Mouse (Mus musculus) adrenal gland, postnatal 4 days (tissue): Measurements from ENCODE around the gene Hoxd3. TPM values are rescaled to one million over a fixed set of nuclear protein-coding genes. Genes with fewer than 3 reads are reported as not detected.
A peak's percentile ranks its signal among the peaks of the same experiment; 100 is the strongest.

Experiments used
- DNase-seq, 2 experiments: peaks; one replicate each; pipeline ENCODE4 v3.0.0; 2021 to 2022; ENCODE audit warnings: low spot score in 2 of 2, mixed read lengths in 2 of 2
- total RNA-seq, 2 experiments: library from RNA; stranded (reverse); gene quantifications; 2 replicates each; pipeline ENCODE4 v1.2.3; 2021

The Hoxd3 gene
- total RNA-seq, 2 experiments from 2014 or later = 0.82 to 2.5 TPM

DNA sequence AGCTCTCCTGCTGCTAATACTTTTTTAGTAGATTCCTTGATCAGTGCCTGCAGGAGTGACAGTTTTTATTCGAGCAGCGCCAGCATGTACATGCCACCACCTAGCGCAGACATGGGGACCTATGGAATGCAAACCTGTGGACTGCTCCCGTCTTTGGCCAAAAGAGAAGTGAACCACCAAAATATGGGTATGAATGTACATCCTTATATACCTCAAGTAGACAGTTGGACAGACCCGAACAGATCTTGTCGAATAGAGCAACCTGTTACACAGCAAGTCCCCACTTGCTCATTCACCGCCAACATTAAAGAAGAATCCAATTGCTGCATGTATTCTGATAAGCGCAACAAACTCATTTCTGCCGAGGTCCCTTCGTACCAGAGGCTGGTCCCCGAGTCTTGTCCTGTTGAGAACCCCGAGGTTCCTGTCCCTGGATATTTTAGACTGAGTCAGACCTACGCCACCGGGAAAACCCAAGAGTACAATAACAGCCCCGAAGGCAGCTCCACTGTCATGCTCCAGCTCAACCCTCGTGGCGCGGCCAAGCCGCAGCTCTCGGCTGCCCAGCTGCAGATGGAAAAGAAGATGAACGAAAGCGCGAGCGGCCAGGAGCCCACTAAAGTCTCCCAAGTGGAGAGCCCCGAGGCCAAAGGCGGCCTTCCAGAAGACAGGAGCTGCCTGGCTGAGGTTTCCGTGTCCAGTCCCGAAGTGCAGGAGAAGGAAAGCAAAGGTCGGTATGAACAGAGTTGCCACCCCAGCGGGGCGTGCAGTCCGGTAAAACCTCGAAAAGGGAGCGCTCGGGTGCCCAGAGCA, 19.5 kb upstream of the Hoxd3 start:
- no peak for DNase-seq

DNA sequence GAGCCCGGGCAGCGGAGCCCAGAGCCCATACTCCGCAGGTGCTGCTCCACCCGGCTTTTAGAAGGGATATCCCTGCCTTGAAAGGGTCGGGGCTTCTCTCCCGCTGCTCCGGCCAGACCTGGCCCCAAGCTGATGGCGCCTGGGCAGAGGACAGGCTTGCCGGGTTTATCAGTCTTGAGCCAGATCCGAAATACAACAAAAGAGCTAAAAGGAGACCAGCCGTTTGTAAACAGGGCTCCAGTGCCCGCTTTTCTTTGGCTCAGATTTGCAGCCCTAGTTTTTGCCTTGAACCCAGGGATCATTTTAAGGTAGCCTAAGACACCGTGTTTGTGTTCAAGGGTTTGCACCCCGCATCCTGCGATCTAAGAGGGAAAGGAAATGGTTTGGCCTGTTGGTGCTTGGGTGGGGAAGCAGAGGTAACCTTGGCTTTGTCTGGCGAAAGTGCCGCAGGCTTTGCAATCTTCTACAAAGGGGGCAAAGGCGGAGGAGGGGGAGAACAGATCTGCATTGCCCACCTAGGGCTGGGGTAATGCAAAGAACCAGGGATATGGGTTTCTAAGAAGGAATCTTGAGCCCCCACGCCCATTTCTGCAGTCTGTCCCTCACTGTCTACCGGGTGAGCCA, 18.8 kb upstream of the Hoxd3 start:
- no peak for DNase-seq

DNA sequence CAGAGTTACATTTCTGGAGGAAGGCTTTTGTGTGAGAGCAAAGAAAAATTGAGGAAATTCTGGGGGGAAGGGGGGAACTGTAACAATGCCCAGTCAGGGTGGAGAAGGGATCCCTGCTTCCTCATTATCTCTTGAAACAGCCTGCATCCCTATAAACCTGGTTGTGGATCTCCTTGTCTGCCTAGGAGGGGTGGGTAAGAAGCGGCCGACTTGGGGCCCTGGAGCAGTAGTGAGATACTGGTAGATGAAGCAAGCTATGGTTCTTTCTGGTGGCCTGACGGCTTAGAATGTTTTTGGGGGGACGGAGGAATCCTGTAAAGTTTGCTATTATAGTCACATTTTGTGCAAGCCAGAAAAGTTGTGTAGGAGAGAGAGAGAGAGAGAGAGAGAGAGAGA, 18.3 kb upstream of the Hoxd3 start:
- DNase-seq = no peak

DNA sequence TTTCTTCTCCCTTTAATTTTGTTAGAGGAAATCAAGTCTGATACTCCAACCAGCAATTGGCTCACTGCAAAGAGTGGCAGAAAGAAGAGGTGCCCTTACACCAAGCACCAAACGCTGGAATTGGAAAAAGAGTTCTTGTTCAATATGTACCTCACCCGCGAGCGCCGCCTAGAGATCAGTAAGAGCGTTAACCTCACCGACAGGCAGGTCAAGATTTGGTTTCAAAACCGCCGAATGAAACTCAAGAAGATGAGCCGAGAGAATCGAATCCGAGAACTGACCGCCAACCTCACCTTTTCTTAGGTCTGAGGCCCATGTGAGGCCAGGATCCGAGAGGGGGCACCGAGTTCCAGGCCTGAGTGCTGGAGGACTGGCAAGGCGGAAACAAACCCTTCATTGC, 17.7 kb upstream of the Hoxd3 start:
- DNase-seq = no peak

DNA sequence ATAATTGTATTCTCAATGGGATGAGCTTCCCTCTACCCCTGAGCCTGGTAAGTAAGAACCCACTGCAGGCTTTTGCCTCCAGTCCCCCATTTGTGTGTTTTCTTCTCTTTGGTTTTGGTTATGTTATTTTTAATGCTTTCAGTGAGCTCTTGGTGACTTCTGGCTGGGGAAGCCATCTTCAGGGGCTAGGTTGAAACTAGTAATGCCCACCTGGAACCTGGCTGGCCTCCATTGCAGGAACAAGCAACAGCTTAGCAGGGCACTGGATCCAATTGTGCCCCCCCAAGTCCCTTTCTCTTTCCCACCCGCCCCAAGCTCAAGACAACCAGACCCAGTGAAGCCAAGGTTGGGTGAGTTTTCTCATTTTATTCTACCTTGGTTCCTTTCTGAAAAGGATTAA, 16.3 kb upstream of the Hoxd3 start:
- DNase-seq = no peak

DNA sequence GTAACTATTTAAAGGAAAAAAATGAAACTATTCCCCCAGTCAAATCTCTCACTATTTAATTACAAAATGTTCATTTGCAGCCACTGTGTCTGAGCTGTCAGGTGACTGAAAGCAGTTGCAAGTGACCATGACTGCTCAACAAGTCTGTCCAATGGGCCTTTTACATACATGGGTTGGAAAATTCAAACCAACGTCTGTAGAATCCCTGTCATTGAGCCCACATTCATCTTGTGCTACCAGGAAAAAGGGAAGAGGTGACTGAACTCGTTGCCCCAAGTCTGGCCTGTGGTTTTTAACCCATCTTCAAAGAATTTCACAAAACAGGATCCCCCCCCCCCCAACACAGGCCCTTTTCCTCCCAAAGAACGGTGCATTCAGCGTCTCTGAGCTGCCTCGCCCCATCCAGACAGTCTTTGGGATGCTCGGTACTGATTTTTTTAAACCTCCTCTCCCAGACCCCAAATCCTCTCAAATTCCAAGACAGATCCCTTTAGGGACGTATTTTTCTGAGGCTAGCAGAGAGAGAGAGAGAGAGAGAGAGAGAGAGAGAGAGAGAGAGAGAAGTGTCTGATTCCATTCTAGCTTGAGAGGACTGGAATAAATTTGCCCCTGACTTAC, 15.8 kb upstream of the Hoxd3 start:
- no peak for DNase-seq

DNA sequence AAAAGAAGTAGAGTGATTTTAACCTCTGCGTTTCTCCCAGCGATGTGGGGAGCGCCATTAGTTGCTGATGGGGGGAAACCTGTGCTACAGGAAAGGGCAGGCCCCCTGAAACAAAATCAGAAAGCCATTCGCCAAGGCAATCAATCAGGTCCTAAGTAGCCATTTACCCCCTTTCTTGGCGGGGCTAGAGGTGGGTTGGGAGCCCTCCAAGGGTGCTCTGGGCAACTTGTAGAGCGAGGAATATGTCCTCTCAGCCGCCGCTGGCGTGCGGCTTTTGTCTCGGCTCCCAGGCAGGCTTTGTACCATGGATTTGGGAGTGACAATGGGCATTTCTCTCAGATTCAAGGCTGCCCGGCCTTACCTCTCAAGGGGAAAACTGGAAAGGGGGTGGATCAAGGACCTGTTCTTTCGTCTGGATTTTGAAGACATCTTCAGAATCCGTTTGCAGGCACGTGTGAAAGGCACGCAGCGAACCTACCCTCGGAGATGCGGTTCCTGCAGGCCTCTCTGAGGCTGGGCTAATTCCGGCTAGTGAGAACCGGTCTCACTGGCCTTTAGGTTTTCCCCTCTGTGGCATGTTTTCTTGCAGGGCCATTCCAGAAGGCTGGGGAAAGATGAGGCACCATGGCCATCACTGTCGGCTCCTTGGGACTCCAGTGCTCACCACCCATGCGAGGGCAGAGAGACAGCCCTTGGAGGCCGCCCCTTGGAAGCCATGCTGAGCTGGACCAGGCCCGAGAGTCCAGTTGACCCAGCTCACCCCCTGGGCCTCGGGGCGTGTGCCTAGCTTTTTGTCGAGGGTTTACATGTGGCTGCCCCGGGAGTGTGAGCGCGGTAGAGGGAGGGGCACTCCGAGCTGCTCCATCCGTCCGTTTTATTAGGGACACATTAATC, 15.0 kb upstream of the Hoxd3 start:
- no peak for DNase-seq

DNA sequence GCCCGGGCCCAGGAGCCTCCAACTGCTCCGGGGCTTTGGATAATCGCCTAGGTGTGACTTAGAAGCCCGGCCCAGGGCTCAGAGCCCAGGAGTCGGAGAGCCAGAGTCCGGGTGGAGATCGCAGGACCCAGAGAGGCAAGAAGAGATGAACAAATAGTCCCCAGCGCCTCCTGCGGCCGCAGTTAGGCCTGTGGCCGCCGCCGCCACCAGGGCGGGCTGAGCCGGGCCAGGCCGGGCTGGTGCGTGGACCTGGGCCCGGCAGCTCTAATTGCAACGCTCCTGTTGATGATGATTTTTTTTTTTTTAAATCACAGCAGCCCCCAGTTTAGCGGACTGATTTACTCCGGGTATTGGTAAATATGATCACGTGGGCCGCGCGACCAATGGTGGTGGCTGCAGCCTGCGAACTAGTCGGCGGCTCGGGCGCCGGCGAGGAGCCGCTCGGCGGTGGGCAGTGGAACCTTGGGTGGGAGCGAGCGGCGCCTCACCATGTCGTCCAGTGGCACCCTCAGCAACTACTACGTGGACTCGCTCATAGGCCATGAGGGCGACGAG, 14.1 kb upstream of the Hoxd3 start, which contains the start of gene Hoxd9:
TSS of gene Hoxd9 (plus strand) at position 161 of the 555 bp plus-strand sequence.
- DNase-seq = no peak

DNA sequence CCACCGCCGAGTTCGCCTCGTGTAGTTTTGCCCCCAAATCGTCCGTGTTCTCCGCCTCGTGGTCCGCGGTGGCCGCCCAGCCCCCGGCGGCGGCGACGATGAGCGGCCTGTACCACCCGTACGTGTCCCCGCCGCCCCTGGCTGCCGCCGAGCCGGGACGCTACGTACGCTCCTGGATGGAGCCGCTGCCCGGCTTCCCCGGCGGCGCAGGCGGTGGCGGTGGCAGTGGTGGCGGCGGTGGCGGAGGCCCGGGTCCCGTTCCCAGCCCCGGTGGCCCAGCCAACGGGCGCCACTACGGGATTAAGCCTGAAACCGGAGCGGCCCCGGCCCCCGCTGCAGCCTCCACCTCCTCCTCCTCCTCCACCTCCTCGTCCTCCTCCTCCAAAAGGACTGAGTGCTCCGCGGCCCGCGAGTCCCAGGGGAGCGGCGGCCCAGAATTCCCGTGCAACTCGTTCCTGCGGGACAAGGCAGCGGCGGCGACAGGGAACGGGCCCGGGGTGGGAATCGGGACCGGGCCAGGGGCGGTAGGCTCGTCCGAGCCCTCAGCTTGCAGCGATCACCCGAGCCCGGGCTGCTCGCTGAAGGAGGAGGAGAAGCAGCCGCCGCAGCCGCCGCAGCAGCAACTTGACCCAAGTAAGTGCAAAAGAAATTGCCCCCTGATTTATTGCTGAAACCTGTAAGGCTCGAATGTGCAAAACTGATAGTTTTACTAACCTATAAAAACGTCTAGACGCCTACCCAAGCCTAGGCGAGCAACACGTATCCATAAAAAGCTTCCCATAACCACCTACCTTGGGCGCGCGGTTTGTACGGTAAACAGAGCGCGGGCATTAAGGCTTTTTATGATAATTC, 13.3 kb upstream of the Hoxd3 start:
- DNase-seq = no peak

DNA sequence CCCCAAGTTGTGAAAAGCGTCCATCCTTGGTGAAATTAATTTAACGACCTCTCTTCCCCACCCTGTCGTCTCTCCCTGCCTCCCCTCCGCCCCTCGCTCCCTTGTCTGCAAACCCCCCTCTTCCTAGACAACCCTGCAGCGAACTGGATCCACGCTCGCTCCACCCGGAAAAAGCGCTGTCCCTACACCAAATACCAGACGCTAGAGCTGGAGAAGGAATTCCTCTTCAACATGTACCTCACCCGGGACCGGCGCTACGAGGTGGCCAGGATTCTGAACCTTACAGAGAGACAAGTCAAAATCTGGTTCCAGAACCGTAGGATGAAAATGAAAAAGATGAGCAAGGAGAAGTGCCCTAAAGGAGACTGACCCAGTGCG, 12.7 kb upstream of the Hoxd3 start:
- DNase-seq = no peak

DNA sequence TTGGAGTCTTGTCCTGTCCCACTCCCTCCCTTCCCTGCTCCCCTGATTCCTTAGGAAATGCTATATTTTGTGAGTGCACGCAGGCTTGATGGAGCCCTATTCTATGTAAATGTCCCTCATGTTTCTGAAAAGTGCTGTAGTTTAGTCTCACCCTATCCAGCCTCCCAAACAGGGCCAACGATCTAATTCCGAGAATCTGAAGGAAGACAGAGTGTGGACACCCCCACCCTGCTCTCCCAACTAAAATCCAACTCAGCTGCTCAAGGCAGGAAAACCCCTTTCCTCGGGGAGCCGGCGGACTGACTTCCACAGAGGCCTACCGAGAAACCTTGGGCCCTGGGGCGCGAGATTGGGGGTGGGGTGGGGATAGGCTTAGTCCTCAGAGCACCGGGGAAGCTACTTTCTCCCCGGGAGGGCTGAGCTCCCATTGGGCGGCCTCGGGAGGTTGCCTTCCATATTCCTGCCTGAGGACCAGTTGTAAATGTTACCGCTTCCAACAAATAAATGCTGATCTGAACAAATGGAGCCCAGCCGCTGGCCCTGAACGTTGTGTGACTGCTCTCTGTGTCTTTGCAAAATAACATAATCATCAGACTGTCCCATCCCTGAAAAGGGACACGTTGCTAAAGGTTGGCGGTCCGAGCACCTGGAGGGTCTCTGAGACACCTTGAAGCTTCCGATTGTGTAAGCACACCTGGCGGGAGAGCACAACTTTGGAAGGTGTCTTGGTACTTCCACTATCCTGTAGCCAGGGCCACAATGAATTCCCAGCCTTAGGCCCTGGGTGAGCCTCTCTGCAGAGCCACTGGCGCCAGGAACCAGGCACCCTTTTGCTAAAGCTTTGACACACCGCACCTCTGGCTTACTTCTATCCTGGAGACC, 11.8 kb upstream of the Hoxd3 start:
- no peak for DNase-seq

DNA sequence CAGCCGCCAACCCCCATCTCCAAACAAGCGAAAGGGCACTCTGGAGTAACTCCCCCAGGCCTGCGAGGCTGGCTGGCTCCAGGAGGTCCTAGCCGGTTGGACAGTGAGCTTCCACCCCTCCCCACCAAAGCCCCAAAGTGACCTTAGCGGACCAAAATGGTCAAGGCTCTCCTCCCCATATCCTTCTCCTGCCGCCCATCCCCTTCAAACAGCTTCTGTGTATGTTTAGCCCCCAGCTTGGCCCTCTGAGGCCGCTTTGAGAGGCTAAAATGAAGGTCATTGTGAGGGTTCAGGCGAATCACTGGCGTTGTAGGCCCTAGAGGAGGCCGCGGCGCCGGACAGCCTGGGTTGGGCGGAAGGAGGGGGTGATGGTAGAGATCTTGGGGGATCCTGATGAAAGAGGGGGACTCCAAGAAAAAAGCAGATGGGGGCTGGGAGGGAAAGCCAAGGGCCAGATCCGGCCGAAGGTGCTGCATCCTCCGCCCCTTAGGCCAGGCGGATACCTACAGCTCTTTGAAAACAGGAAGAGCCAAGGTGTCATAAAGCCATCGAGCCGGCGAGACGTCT, 11.1 kb upstream of the Hoxd3 start:
- DNase-seq = no peak

DNA sequence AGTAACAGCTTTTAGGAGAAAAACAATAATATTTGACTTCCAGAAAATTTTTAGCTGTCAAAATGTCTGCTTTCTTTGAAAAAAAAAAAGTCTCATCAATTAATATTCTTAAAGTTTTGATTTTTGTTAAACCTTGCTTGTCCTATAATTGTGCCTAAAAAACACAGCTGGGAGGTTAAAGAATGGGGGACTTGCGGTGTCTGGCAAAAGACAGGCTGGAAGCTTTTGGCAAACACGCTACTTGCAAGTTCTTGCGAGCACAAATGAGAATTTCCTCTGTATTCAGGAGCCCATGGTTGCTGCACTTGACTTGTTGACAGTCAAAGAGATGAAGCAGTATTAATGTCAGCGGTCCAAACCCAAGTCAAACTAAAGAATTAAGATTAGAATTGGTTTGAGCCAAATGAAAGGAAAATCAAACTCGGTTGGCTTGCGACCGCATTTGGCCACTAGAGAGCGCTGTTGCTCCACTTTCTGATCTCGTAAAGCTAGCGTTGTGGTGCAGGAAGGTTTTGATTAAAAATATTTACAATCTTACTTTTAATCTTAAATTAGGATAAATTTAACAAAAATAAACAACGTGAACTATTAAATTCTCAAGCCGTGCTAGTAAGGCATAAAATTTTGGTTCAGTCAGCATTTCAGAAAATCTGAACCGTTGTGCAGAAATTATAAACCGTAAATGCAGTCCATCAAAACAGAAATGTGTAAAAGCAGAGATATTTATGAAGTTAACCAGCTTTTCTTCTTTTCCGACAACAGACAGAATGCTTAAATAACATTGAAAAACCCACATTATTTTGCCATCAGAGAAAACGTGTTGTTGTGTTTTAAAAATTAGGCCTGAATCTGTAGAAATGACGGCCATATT, 9.5 kb upstream of the Hoxd3 start:
- DNase-seq = no peak

DNA sequence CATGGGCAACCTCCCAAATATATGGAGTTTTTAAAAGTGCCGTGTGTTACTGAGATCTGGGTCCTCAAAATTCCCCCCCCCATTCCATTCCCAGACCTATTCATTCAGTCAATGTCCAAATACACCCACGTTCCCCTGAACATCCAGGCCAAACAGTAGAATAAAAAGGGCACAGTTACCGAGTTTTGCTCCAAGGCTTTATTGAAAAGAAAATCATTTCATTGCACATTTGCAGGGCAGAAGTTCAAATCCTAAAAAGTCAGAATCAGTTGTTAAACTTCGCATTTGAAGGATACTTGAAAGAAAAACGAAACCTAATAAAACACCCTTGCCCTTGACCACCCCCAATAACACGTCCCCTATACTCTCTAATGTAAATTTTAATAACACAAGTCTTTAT, 8.9 kb upstream of the Hoxd3 start:
- no peak for DNase-seq

DNA sequence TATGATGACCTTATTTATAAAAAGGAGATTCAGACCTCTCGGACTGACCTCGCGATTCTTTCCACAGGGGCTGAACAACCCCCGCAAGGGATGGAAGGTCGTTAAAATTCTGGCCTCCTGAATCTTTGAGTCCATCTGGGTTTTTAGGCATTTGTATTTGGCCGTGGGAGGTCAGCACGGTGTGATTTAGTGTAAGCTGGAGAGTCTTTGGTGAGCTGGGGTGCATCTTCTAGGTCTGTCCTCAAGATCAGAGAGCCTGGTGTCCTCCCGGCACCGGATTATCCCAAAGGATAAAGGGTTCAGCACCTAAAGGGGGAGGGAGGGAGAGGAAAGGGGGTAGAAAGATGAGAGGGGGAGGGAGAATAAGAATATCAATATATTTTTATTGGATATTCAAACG, 8.4 kb upstream of the Hoxd3 start:
- DNase-seq = no peak

DNA sequence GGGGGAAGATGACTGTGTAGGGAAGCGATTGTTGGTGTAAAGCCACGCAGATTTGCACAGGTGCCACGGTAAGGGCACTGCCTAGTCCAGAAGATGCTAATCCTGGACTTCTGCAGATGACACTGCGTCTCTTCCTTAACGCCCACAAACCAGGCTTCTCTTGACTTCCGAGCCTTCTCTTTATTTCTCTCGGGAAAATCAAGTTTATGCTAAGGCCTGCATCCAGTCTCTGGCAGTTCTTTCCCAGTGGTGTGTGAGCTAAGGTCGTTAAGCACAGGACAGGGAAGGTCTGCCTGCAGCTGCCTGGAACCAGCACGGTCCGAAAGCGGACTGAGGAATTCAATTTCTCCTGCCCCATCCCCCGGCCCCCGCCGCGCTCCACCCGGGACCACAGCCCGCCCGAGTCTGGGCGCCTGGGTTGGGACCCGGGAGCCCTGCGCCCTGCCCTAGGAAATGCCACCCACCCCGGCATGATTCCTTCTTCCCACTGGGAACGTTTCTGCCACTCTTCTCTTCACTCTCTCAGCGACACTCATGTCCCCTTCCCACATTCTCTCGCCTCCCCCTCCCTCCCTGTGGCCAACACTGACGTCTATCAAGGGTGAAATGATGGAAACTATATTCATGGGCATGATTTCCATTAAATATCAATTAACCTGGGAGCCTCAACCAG, 7.9 kb upstream of the Hoxd3 start:
- DNase-seq = no peak

DNA sequence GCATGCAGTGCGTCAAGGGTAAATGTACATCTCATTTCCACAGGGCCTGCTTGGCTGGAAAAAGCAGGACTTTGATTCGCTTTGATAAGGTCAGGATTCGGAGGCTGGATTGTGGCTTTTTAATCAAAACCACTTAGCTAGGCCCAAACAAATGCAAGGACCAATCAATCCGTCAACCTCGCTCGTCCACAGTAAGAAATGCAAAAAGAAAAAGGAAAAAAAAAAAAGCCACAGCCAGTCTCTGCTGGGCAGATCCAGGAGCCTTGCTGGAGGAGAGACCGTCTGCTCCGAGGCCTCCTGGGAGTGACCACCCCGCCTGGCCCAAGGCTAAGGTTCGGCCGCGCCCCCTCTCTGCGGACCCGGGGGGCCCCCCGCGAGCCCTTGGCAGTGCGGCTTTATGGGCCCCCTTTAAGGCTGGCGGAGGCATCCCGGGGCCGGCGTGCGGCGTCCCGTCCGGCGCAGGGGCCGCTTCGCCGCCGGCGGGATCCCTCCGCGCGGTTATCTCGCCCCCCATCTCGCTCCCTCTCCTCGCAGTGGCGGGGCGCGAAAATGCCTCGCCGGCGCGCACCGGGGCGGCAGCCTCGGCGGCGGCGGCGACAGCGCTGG, 7.2 kb upstream of the Hoxd3 start, which contains the start of gene Hoxd8:
TSS of gene Hoxd8 (plus strand) at position 223 of the 606 bp plus-strand sequence.
- peak in 1 of 2 experiments; percentile 60 for DNase-seq
